In genomic region chr3:103112216-103112615, GRCm38 (mm10) we compare ENCODE assay signal across 20 mouse cellular contexts. TPM values are rescaled to one million over a fixed set of nuclear protein-coding genes. Genes with fewer than 3 reads are reported as not detected.
DNase-seq lines count a peak whose midpoint lies in the region; ATAC-seq and TF ChIP-seq lines count a peak whose summit lies in the region.
"Had no signal": no experiment of that assay in that cellular context is flagged by ENCODE, and none has a peak within 500 bp of the region (broad histone marks: within the 10 kb centered on the region; RNA-seq: fewer than 3 reads in every experiment).

No protein-coding gene starts in this region.

- no peak overlapping the region for H3K27ac ChIP-seq in liver, embryonic 14.5 days
- H3K27ac ChIP-seq in liver, embryonic 12.5 days: no peak overlapping the region
- H3K27ac ChIP-seq: embryonic facial prominence, embryonic 12.5 days; hindbrain, embryonic 12.5 days had no signal

- H3K4me1 ChIP-seq in liver, embryonic 14.5 days (replicated peaks; ENCODE audit: control insufficient read depth in 2 of 2, insufficient read depth in 2 of 2, low read length in 1 of 2): peaks cover 14 to 18% of the 10 kb centered on the region in 2 experiments
- peaks cover 57% of the 10 kb centered on the region for H3K4me1 ChIP-seq in liver, embryonic 12.5 days
- H3K4me1 ChIP-seq: hindbrain, embryonic 12.5 days had no signal

- no peaks in the 10 kb centered on the region for H3K27me3 ChIP-seq in liver, embryonic 14.5 days (ENCODE audit: control insufficient read depth, insufficient read depth, low read length)
- no peaks in the 10 kb centered on the region for H3K27me3 ChIP-seq in liver, embryonic 12.5 days (replicated peaks)
- H3K27me3 ChIP-seq: embryonic facial prominence, embryonic 12.5 days had no signal

- H3K9ac ChIP-seq in liver, embryonic 14.5 days (replicated peaks): no peak overlapping the region
- H3K9ac ChIP-seq in liver, embryonic 12.5 days: no peak overlapping the region
- H3K9ac ChIP-seq: embryonic facial prominence, embryonic 12.5 days; heart, embryonic 12.5 days; hindbrain, embryonic 12.5 days had no signal

- H3K4me3 ChIP-seq in liver, embryonic 14.5 days (ENCODE audit: insufficient read depth in 1 of 2, low read depth in 2 of 2, low read length in 2 of 2): no peak overlapping the region
- no peak overlapping the region for H3K4me3 ChIP-seq in liver, embryonic 12.5 days
- H3K4me3 ChIP-seq: embryonic facial prominence, embryonic 12.5 days; heart, embryonic 12.5 days; hindbrain, embryonic 12.5 days had no signal

- no peaks in the 10 kb centered on the region for H3K36me3 ChIP-seq in liver, embryonic 14.5 days (replicated peaks; ENCODE audit: control insufficient read depth, insufficient read depth, low read depth)
- H3K36me3 ChIP-seq in liver, embryonic 12.5 days: peaks cover 6% of the 10 kb centered on the region; the same call in 1 of the 2 replicates
- H3K36me3 ChIP-seq: embryonic facial prominence, embryonic 12.5 days; heart, embryonic 12.5 days; hindbrain, embryonic 12.5 days had no signal

- ATAC-seq in liver, embryonic 14.5 days (ENCODE audit: insufficient read depth): no peak
- no peak for ATAC-seq in liver, embryonic 12.5 days
- ATAC-seq in common myeloid progenitor, adult 5-6 weeks (replicated peaks; ENCODE audit: low read depth, poor library complexity, severe bottlenecking): peak; percentile 84
- peak; percentile 81 for ATAC-seq in megakaryocyte progenitor cell, adult 5-6 weeks (replicated peaks; ENCODE audit: poor library complexity)
- ATAC-seq: forebrain, embryonic 16.5 days; hindbrain, embryonic 16.5 days; inflammation-experienced regulatory T-cells, adult 6 months had no signal

- TF ChIP-seq EP300 in liver, embryonic 14.5 days (IDR thresholded peaks at IDR 0.05; ENCODE audit: low read depth): no peak

- TF ChIP-seq CTCF in liver, embryonic 14.5 days (IDR thresholded peaks at IDR 0.05; ENCODE audit: low read depth): peak; percentile 20; the same call in 1 of the 2 replicates

- no peak overlapping the region for H3K4me2 ChIP-seq in liver, embryonic 14.5 days (ENCODE audit: low read depth)
- H3K4me2 ChIP-seq in liver, embryonic 12.5 days: no peak overlapping the region
- H3K4me2 ChIP-seq: embryonic facial prominence, embryonic 12.5 days; heart, embryonic 12.5 days; hindbrain, embryonic 12.5 days had no signal

- 43% methylated on average over 5 of the region's 5 CpGs for WGBS in liver, embryonic 14.5 days (ENCODE audit: insufficient replicate concordance)
- 32% methylated on average over 5 of the region's 5 CpGs for WGBS in liver, embryonic 12.5 days (ENCODE audit: insufficient replicate concordance)

- no peak for DNase-seq in liver, embryonic 14.5 days (ENCODE audit: low read depth in 3 of 3, low spot score in 3 of 3)
- DNase-seq in retina, postnatal 1 day: no peak
- DNase-seq in embryo, embryonic 10 days (ENCODE audit: low spot score): no peak
- DNase-seq: adrenal gland, adult 2 months; adrenal gland, postnatal 25 days; cerebellum, adult 18-20 months; cerebellum, adult 9-11 months; cerebellum, postnatal 36 days; gastrocnemius, postnatal 10 days; heart, postnatal 36 days had no signal

- no peaks in the 10 kb centered on the region for H3K9me3 ChIP-seq in liver, embryonic 14.5 days (ENCODE audit: control insufficient read depth, low read length)
- H3K9me3 ChIP-seq in liver, embryonic 12.5 days (replicated peaks): no peaks in the 10 kb centered on the region
- H3K9me3 ChIP-seq: embryonic facial prominence, embryonic 12.5 days; heart, embryonic 12.5 days; hindbrain, embryonic 12.5 days had no signal

RNA-seq across cellular contexts. Expression of gene Dennd2c, which starts 9.8 kb away (rescaled TPM):
- 5.4 and 7.4 TPM in 2 replicates for polyA plus RNA-seq in liver, embryonic 14.5 days (2012; rRNA removed)
- 6.6 and 6.9 TPM in 2 replicates for polyA plus RNA-seq in liver, embryonic 14.5 days (2014; fragmentation: Nextera tagmentation; extraction: Ambion mirVana)
- 13.0 and 13.1 TPM in 2 replicates for polyA plus RNA-seq in liver, embryonic 12.5 days (2016; fragmentation: Nextera tagmentation; extraction: Ambion mirVana)
- total RNA-seq in common myeloid progenitor, adult 5-6 weeks (2017): 3.9 and 4.1 TPM in 2 replicates
- 1.1 and 1.4 TPM in 2 replicates for total RNA-seq in megakaryocyte progenitor cell, adult 5-6 weeks (2015)
- 0.54 and 1.1 TPM in 2 replicates for total RNA-seq in megakaryocyte progenitor cell, adult 5-6 weeks (2017)

RNA-seq across cellular contexts. Expression of gene Ampd1, which starts 38.4 kb away (rescaled TPM):
- polyA plus RNA-seq in liver, embryonic 14.5 days (2012; rRNA removed): 0.05 and 0.07 TPM in 2 replicates
- polyA plus RNA-seq in liver, embryonic 14.5 days (2014; fragmentation: Nextera tagmentation; extraction: Ambion mirVana): 0.06 TPM in 1 of 2 replicates, not detected in the other
- polyA plus RNA-seq in liver, embryonic 12.5 days (2016; fragmentation: Nextera tagmentation; extraction: Ambion mirVana): 0.12 and 0.13 TPM in 2 replicates
- total RNA-seq in common myeloid progenitor, adult 5-6 weeks (2017): not detected in 2 replicates
- not detected in 2 replicates for total RNA-seq in megakaryocyte progenitor cell, adult 5-6 weeks (2015)
- not detected in 2 replicates for total RNA-seq in megakaryocyte progenitor cell, adult 5-6 weeks (2017)
- total RNA-seq: adrenal gland, adult 2 months; adrenal gland, postnatal 25 days; heart, postnatal 36 days had no signal
- polyA plus RNA-seq: adrenal gland, adult 2 months; forebrain, embryonic 16.5 days; frontal cortex, adult 2 months; heart, embryonic 12.5 days; hindbrain, embryonic 12.5 days; hindbrain, embryonic 16.5 days had no signal

RNA-seq across cellular contexts. Expression of gene Nras, which starts 54.1 kb away (rescaled TPM):
- polyA plus RNA-seq in liver, embryonic 14.5 days (2012; rRNA removed): 14.2 and 21.4 TPM in 2 replicates
- polyA plus RNA-seq in liver, embryonic 14.5 days (2014; fragmentation: Nextera tagmentation; extraction: Ambion mirVana): 43.2 TPM in 2 replicates
- polyA plus RNA-seq in liver, embryonic 12.5 days (2016; fragmentation: Nextera tagmentation; extraction: Ambion mirVana): 59.4 and 61.5 TPM in 2 replicates
- 104 and 110 TPM in 2 replicates for total RNA-seq in common myeloid progenitor, adult 5-6 weeks (2017)
- total RNA-seq in megakaryocyte progenitor cell, adult 5-6 weeks (2015): 65.6 and 65.7 TPM in 2 replicates
- 60.8 and 77.7 TPM in 2 replicates for total RNA-seq in megakaryocyte progenitor cell, adult 5-6 weeks (2017)

RNA-seq across cellular contexts. Expression of gene Bcas2, which starts 59.2 kb away (rescaled TPM):
- 58.1 and 104 TPM in 2 replicates for polyA plus RNA-seq in liver, embryonic 14.5 days (2012; rRNA removed)
- polyA plus RNA-seq in liver, embryonic 14.5 days (2014; fragmentation: Nextera tagmentation; extraction: Ambion mirVana): 135 and 152 TPM in 2 replicates
- 235 and 237 TPM in 2 replicates for polyA plus RNA-seq in liver, embryonic 12.5 days (2016; fragmentation: Nextera tagmentation; extraction: Ambion mirVana)
- total RNA-seq in common myeloid progenitor, adult 5-6 weeks (2017): 173 and 237 TPM in 2 replicates
- 129 and 130 TPM in 2 replicates for total RNA-seq in megakaryocyte progenitor cell, adult 5-6 weeks (2015)
- total RNA-seq in megakaryocyte progenitor cell, adult 5-6 weeks (2017): 169 and 190 TPM in 2 replicates

Comparison
In these comparisons a context has a peak if more than half of its experiments do, and no peak if none do; other contexts are left out.
1. ATAC-seq: peak in common myeloid progenitor, adult 5-6 weeks (single experiment) and megakaryocyte progenitor cell, adult 5-6 weeks (single experiment); none in liver, embryonic 14.5 days (single experiment) and liver, embryonic 12.5 days (single experiment).